Mouse (Mus musculus) neural tube, embryonic 11.5 days (tissue): ENCODE data around the gene Haus3. TPM values are rescaled to one million over a fixed set of nuclear protein-coding genes. Genes with fewer than 3 reads are reported as not detected.
A peak's percentile ranks its signal among the peaks of the same experiment; 100 is the strongest.

Experiments used
- ATAC-seq: fragments of 200-750 bp; cut with Nextera tagmentation; 2 replicates; pipeline ENCODE4 v1.8.0; 2017; ENCODE audit warnings: moderate number of reproducible peaks, mild to moderate bottlenecking, moderate TSS enrichment, moderate library complexity; ENCODE audit not compliant: insufficient read depth, low FRiP score, low TSS enrichment
- DNase-seq: peaks from one replicate; pipeline ENCODE4 v3.0.0-alpha.2; 2015; ENCODE audit warnings: low spot score
- H3K27ac ChIP-seq: fragments of 300-500 bp; sonication (generic); 2 replicates; pipeline ENCODE4 v1.5.1; 2014; ENCODE audit warnings: low read depth, mild to moderate bottlenecking, low read length
- H3K27me3 ChIP-seq: fragments of 300-500 bp; sonication (generic); 2 replicates; pipeline ENCODE4 v1.6.1; 2014; ENCODE audit warnings: mild to moderate bottlenecking, low read length, mixed read lengths; ENCODE audit not compliant: control insufficient read depth, insufficient read depth
- H3K36me3 ChIP-seq: fragments of 300-500 bp; sonication (generic); 2 replicates; pipeline ENCODE4 v1.6.1; 2014; ENCODE audit warnings: mild to moderate bottlenecking, low read length, moderate library complexity, mixed read lengths; ENCODE audit not compliant: control insufficient read depth, insufficient read depth
- H3K4me1 ChIP-seq: fragments of 300-500 bp; sonication (generic); 2 replicates; pipeline ENCODE4 v1.6.1; 2014; ENCODE audit warnings: low read length, mixed read lengths; ENCODE audit not compliant: control insufficient read depth, insufficient read depth
- H3K4me2 ChIP-seq: fragments of 300-500 bp; sonication (generic); 2 replicates; pipeline ENCODE4 v1.6.1; 2014; ENCODE audit warnings: low read depth, mild to moderate bottlenecking, moderate library complexity
- H3K4me3 ChIP-seq: fragments of 300-500 bp; sonication (generic); 2 replicates; pipeline ENCODE4 v1.5.1; 2014; ENCODE audit warnings: low read depth, low read length
- H3K9ac ChIP-seq: fragments of 300-500 bp; sonication (generic); 2 replicates; pipeline ENCODE4 v1.6.1; 2014; ENCODE audit warnings: mild to moderate bottlenecking, low read length
- H3K9me3 ChIP-seq: fragments of 300-500 bp; sonication (generic); 2 replicates; pipeline ENCODE4 v1.6.1; 2016; ENCODE audit warnings: low read length; ENCODE audit not compliant: control insufficient read depth
- WGBS: fragments of 180-500 bp; shearing (Covaris S2); extraction: QIAGEN DNeasy Blood & Tissue Kit; methylation state at CpG from one replicate; pipeline ENCODE4 v1.1.7; 2014; 5-methylcytosine and 5-hydroxymethylcytosine counted together
- polyA plus RNA-seq: library from polyadenylated mRNA; unstranded; fragments of >200 nt; fragmentation: Nextera tagmentation; extraction: Ambion mirVana; gene quantifications from 2 replicates; pipeline ENCODE4 v1.2.1, GENCODE M21; 2014

The Haus3 gene
- 40.6 and 43.1 TPM in 2 replicates for polyA plus RNA-seq

- H3K4me2 ChIP-seq, result peak within 1 kb of the TSS; percentile 58
These were observed at the start of gene Haus3, which contains the start of gene Poln for GRCm38 (mm10) chr5:34168950-34169891. Gene Haus3 (minus strand): TSS chr5:34169527. Gene Poln (minus strand): TSS chr5:34169448.

GRCm38 (mm10) chr5:34218672-34219071, 49.3 kb upstream of the Haus3 start:
- whole genome bisulfite sequencing, result 82% methylated on average over 5 of the region's 5 CpGs

More at GRCm38 (mm10) chr5:34168950-34169891, at the start of gene Haus3, which contains the start of gene Poln:
- Histone ChIP-seq H3K36me3 (no peaks in the 10 kb centered on the region; the same call in 1 of the 2 replicates), H3K27ac (peak within 1 kb of the TSS; percentile 87), H3K4me3 (peak within 1 kb of the TSS; percentile 77), H3K9me3 (no peaks in the 10 kb centered on the region), H3K4me1 (peaks cover 8% of the 10 kb centered on the region; the same call in 1 of the 2 replicates), H3K9ac (peak within 1 kb of the TSS; percentile 73), H3K27me3 (no peaks in the 10 kb centered on the region)
- DNase-seq (peak; percentile 99), ATAC-seq (peak; percentile 99)
- under 1% methylated on average over 47 of the region's 57 CpGs for WGBS

GRCm38 (mm10) chr5:34217756-34218155, 48.4 kb upstream of the Haus3 start:
- no peak for ATAC-seq

More at GRCm38 (mm10) chr5:34218672-34219071, 49.3 kb upstream of the Haus3 start:
- no peaks in the 10 kb centered on the region for H3K27me3 ChIP-seq
- no peaks in the 10 kb centered on the region for H3K36me3 ChIP-seq
- DNase-seq (no peak), ATAC-seq (no peak)
- no peaks in the 10 kb centered on the region for H3K9me3 ChIP-seq
- H3K4me1 ChIP-seq, result no peaks in the 10 kb centered on the region
- H3K9ac ChIP-seq, result no peak overlapping the region
- no peak overlapping the region for H3K4me3 ChIP-seq
- H3K27ac ChIP-seq, result no peak overlapping the region
- no peak overlapping the region for H3K4me2 ChIP-seq

DNA sequence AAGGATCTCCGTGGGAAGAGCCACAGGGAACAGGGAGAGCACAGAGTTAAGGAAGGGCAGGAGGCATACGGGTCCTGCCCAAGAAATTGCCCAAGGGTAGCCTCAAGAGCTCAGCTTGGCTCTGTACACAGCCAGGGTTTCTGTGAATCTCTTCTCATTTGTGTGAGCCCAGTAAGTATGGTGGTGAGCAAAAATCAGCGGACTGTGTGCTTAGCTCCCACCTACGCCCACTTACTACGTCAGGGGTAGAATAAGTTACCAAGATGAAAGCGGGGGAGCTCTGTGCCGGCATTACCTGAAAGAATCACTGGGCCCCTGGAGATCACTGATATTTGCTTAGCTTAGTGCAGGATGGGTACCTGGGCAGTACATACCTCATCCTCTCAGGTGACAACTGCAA, 46.7 kb upstream of the Haus3 start:
- H3K27me3 ChIP-seq, result no peaks in the 10 kb centered on the region
- ATAC-seq, result no peak
- DNase-seq, result no peak
- H3K4me3 ChIP-seq, result no peak overlapping the region
- no peak overlapping the region for H3K27ac ChIP-seq
- no peaks in the 10 kb centered on the region for H3K36me3 ChIP-seq
- H3K9ac ChIP-seq, result no peak overlapping the region
- WGBS, result 84% methylated on average over 7 of the region's 7 CpGs
- no peak overlapping the region for H3K4me2 ChIP-seq
- H3K4me1 ChIP-seq, result no peaks in the 10 kb centered on the region
- H3K9me3 ChIP-seq, result no peaks in the 10 kb centered on the region

More at GRCm38 (mm10) chr5:34217756-34218155, 48.4 kb upstream of the Haus3 start:
- H3K9me3 ChIP-seq, result no peaks in the 10 kb centered on the region
- H3K4me2 ChIP-seq, result no peak overlapping the region
- no peak for DNase-seq
- no peaks in the 10 kb centered on the region for H3K27me3 ChIP-seq
- H3K4me1 ChIP-seq, result no peaks in the 10 kb centered on the region
- H3K36me3 ChIP-seq, result no peaks in the 10 kb centered on the region
- no peak overlapping the region for H3K27ac ChIP-seq
- H3K4me3 ChIP-seq, result no peak overlapping the region
- 68% methylated on average over 9 of the region's 9 CpGs for WGBS
- H3K9ac ChIP-seq, result no peak overlapping the region; the same call in 1 of the 2 replicates

GRCm38 (mm10) chr5:34213659-34214058, 44.3 kb upstream of the Haus3 start:
- no peaks in the 10 kb centered on the region for H3K9me3 ChIP-seq
- ATAC-seq (no peak), DNase-seq (no peak)
- no peak overlapping the region for H3K4me2 ChIP-seq
- H3K36me3 ChIP-seq, result no peaks in the 10 kb centered on the region
- H3K27me3 ChIP-seq, result no peaks in the 10 kb centered on the region
- no peak overlapping the region for H3K4me3 ChIP-seq
- 85% methylated on average over 8 of the region's 8 CpGs for WGBS
- no peak overlapping the region for H3K27ac ChIP-seq
- no peak overlapping the region for H3K9ac ChIP-seq
- no peaks in the 10 kb centered on the region for H3K4me1 ChIP-seq

GRCm38 (mm10) chr5:34210279-34210678, 41.0 kb upstream of the Haus3 start:
- no peak overlapping the region for H3K9ac ChIP-seq
- no peaks in the 10 kb centered on the region for H3K9me3 ChIP-seq
- no peaks in the 10 kb centered on the region for H3K4me1 ChIP-seq
- H3K4me3 ChIP-seq, result no peak overlapping the region
- no peaks in the 10 kb centered on the region for H3K27me3 ChIP-seq
- DNase-seq (peak; percentile 68), ATAC-seq (no peak)
- H3K36me3 ChIP-seq, result no peaks in the 10 kb centered on the region
- 3% methylated on average over 1 of the region's 1 CpGs for WGBS
- no peak overlapping the region for H3K27ac ChIP-seq
- no peak overlapping the region for H3K4me2 ChIP-seq

- Histone ChIP-seq H3K4me2 (no peak overlapping the region), H3K9ac (no peak overlapping the region), H3K27me3 (no peaks in the 10 kb centered on the region), H3K9me3 (no peaks in the 10 kb centered on the region), H3K36me3 (no peaks in the 10 kb centered on the region), H3K4me1 (no peaks in the 10 kb centered on the region), H3K27ac (no peak overlapping the region), H3K4me3 (no peak overlapping the region)
- ATAC-seq (no peak), DNase-seq (no peak)
- WGBS, result 86% methylated on average over 3 of the region's 3 CpGs
These were observed 38.2 kb upstream of the Haus3 start for GRCm38 (mm10) chr5:34207503-34207902.

DNA sequence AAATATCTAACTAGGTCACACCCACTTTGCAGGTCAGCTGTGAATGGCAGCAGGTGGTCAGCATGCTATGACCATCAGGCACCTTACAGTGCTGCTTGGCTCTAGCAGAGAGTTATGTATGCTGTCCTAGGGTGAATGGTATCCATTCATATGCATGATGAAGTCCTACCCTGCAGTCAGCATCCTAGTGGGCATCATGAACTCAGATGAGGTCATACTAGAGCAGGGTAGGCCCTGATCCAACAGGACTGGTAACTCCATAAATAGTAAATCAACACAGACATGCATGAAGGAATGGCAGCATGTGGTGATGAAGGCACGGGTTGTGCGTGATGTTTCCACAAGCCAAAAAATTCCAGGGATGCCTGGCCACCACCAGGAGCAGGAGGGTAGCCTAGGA, 36.5 kb upstream of the Haus3 start:
- no peaks in the 10 kb centered on the region for H3K36me3 ChIP-seq
- H3K4me2 ChIP-seq, result no peak overlapping the region
- 68% methylated on average over 2 of the region's 2 CpGs for WGBS
- no peak for ATAC-seq
- H3K9me3 ChIP-seq, result no peaks in the 10 kb centered on the region
- no peaks in the 10 kb centered on the region for H3K27me3 ChIP-seq
- no peak for DNase-seq
- H3K4me3 ChIP-seq, result no peak overlapping the region
- no peak overlapping the region for H3K27ac ChIP-seq
- H3K4me1 ChIP-seq, result no peaks in the 10 kb centered on the region
- no peak overlapping the region for H3K9ac ChIP-seq
